Mouse (Mus musculus): ENCODE results near the gene Tmem59. TPM values are rescaled to one million over a fixed set of nuclear protein-coding genes. Genes with fewer than 3 reads are reported as not detected.

Gene Tmem59
- 387 and 390 TPM in 2 replicates for polyA plus RNA-seq (2014; fragmentation: Nextera tagmentation; extraction: Ambion mirVana)

GRCm38 (mm10) chr4:107178182-107178829 is at the start of gene Tmem59:
Tmem59 (plus strand) TSS chr4:107178399.
- peak; percentile 94 for ATAC-seq (ENCODE audit: low FRiP score)
- Histone ChIP-seq H3K4me1 (replicated peaks; ENCODE audit: control insufficient read depth, insufficient read depth, low read length) (no peaks in the 10 kb centered on the region), H3K9me3 (ENCODE audit: control insufficient read depth, low read length) (no peaks in the 10 kb centered on the region), H3K36me3 (ENCODE audit: control insufficient read depth, insufficient read depth, low read length) (no peaks in the 10 kb centered on the region), H3K4me3 (ENCODE audit: low read depth, low read length) (peak within 1 kb of the TSS; percentile 98), H3K27me3 (ENCODE audit: control insufficient read depth, insufficient read depth, low read length) (no peaks in the 10 kb centered on the region), H3K4me2 (replicated peaks; ENCODE audit: low read depth, low read length) (peak within 1 kb of the TSS; percentile 72), H3K9ac (ENCODE audit: low read depth, low read length) (peak within 1 kb of the TSS; percentile 94), H3K27ac (ENCODE audit: low read depth, low read length) (peak within 1 kb of the TSS; percentile 89)
- under 1% methylated on average over 45 of the region's 49 CpGs for WGBS
- DNase-seq (ENCODE audit: low spot score): peak; percentile 95

- Histone ChIP-seq H3K27ac (ENCODE audit: low read depth, low read length) (no peak overlapping the region), H3K9me3 (ENCODE audit: control insufficient read depth, low read length) (no peaks in the 10 kb centered on the region), H3K9ac (ENCODE audit: low read depth, low read length) (no peak overlapping the region), H3K27me3 (ENCODE audit: control insufficient read depth, insufficient read depth, low read length) (no peaks in the 10 kb centered on the region), H3K4me1 (replicated peaks; ENCODE audit: control insufficient read depth, insufficient read depth, low read length) (peaks cover 9% of the 10 kb centered on the region; the same call in 1 of the 2 replicates), H3K36me3 (ENCODE audit: control insufficient read depth, insufficient read depth, low read length) (no peaks in the 10 kb centered on the region), H3K4me2 (replicated peaks; ENCODE audit: low read depth, low read length) (no peak overlapping the region), H3K4me3 (ENCODE audit: low read depth, low read length) (no peak overlapping the region)
- DNase-seq (ENCODE audit: low spot score): no peak
- 73% methylated on average over 8 of the region's 8 CpGs for WGBS
- no peak for ATAC-seq (ENCODE audit: low FRiP score)
These were observed 48.8 kb upstream of the Tmem59 start for GRCm38 (mm10) chr4:107129373-107129772.

DNA sequence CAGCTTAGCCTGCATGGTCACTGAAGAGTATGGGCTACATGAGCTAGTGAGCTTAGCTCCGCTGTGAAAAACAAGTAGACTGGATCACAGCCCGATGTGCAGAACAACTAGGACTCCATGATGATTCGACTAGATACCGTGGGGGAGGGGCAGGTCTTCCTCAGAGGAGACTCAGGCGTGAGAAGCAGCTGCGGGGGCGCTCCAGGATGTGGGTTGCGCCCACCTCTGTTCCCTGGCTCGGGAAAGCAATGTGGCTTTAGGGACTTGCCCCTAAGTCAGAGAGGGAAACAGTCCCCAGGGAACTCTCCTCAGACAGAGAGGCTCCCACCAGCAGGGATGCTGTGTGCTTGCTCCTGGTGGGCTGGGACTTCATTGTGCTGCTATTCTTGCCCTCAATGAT is 47.7 kb upstream of the Tmem59 start:
- no peak overlapping the region for H3K4me2 ChIP-seq (replicated peaks; ENCODE audit: low read depth, low read length)
- H3K27me3 ChIP-seq (ENCODE audit: control insufficient read depth, insufficient read depth, low read length): no peaks in the 10 kb centered on the region
- H3K9ac ChIP-seq (ENCODE audit: low read depth, low read length): no peak overlapping the region
- 18% methylated on average over 9 of the region's 9 CpGs for WGBS
- H3K4me1 ChIP-seq (replicated peaks; ENCODE audit: control insufficient read depth, insufficient read depth, low read length): peaks cover 9% of the 10 kb centered on the region; the same call in 1 of the 2 replicates
- DNase-seq (ENCODE audit: low spot score) (peak; percentile 49), ATAC-seq (ENCODE audit: low FRiP score) (no peak)
- no peak overlapping the region for H3K27ac ChIP-seq (ENCODE audit: low read depth, low read length)
- no peaks in the 10 kb centered on the region for H3K36me3 ChIP-seq (ENCODE audit: control insufficient read depth, insufficient read depth, low read length)
- H3K4me3 ChIP-seq (ENCODE audit: low read depth, low read length): no peak overlapping the region
- H3K9me3 ChIP-seq (ENCODE audit: control insufficient read depth, low read length): no peaks in the 10 kb centered on the region

- no peak overlapping the region for H3K27ac ChIP-seq (ENCODE audit: low read depth, low read length)
- peaks cover 11% of the 10 kb centered on the region for H3K4me1 ChIP-seq (replicated peaks; ENCODE audit: control insufficient read depth, insufficient read depth, low read length)
- ATAC-seq (ENCODE audit: low FRiP score): no peak
- H3K4me2 ChIP-seq (replicated peaks; ENCODE audit: low read depth, low read length): no peak overlapping the region
- no peak overlapping the region for H3K9ac ChIP-seq (ENCODE audit: low read depth, low read length)
- DNase-seq (ENCODE audit: low spot score): no peak
- H3K27me3 ChIP-seq (ENCODE audit: control insufficient read depth, insufficient read depth, low read length): no peaks in the 10 kb centered on the region
- H3K4me3 ChIP-seq (ENCODE audit: low read depth, low read length): no peak overlapping the region
- WGBS: 99% methylated on average over 3 of the region's 3 CpGs
- H3K36me3 ChIP-seq (ENCODE audit: control insufficient read depth, insufficient read depth, low read length): no peaks in the 10 kb centered on the region
- H3K9me3 ChIP-seq (ENCODE audit: control insufficient read depth, low read length): no peaks in the 10 kb centered on the region
These were observed 43.3 kb upstream of the Tmem59 start for GRCm38 (mm10) chr4:107134891-107135290.

DNA sequence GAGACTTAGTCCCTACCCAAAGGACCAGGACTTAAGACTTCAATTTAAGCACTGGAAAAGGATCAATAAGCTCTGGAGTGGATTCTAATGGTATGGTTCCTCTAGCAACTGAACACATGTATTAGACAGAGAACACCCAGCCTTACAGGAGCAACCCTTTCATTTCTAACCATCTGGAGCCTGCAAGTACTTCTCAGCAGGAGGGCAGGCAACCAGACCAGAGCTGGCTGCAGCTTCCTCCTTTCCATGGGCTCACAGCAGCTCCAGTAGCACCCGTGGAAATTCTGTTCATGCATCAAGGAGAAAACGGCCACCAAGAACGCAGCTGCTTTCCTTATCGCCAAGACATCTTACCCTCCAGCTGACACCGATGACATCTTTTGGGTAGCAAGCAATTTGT is 42.5 kb upstream of the Tmem59 start:
- Histone ChIP-seq H3K27me3 (ENCODE audit: control insufficient read depth, insufficient read depth, low read length) (no peaks in the 10 kb centered on the region), H3K36me3 (ENCODE audit: control insufficient read depth, insufficient read depth, low read length) (no peaks in the 10 kb centered on the region), H3K27ac (ENCODE audit: low read depth, low read length) (no peak overlapping the region), H3K4me2 (replicated peaks; ENCODE audit: low read depth, low read length) (no peak overlapping the region), H3K9me3 (ENCODE audit: control insufficient read depth, low read length) (no peaks in the 10 kb centered on the region), H3K4me3 (ENCODE audit: low read depth, low read length) (no peak overlapping the region), H3K4me1 (replicated peaks; ENCODE audit: control insufficient read depth, insufficient read depth, low read length) (peaks cover 11% of the 10 kb centered on the region), H3K9ac (ENCODE audit: low read depth, low read length) (no peak overlapping the region)
- WGBS: 76% methylated on average over 5 of the region's 5 CpGs
- ATAC-seq (ENCODE audit: low FRiP score) (no peak), DNase-seq (ENCODE audit: low spot score) (no peak)

DNA sequence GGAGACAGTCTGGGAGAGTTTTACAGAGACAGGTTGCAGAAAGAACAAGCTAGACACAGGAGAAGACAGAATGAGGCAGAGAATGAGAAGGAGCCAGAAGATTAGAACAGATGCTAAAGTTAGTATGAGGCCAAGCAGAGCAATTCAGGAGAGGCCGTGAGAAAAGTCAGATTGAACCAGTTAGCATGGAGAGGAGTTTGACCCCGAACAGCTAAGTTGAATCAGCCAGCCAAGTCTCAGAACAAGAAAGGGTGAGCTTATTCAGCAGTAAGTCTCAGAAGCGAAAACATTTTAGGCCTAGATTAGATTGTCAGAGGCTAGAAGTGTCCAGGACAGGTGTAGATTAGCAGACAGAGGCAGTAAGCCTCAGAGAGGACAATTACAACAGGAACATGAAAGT is 41.7 kb upstream of the Tmem59 start:
- ATAC-seq (ENCODE audit: low FRiP score) (no peak), DNase-seq (ENCODE audit: low spot score) (no peak)
- Histone ChIP-seq H3K9me3 (ENCODE audit: control insufficient read depth, low read length) (no peaks in the 10 kb centered on the region), H3K36me3 (ENCODE audit: control insufficient read depth, insufficient read depth, low read length) (no peaks in the 10 kb centered on the region), H3K4me1 (replicated peaks; ENCODE audit: control insufficient read depth, insufficient read depth, low read length) (peaks cover 11% of the 10 kb centered on the region), H3K27me3 (ENCODE audit: control insufficient read depth, insufficient read depth, low read length) (no peaks in the 10 kb centered on the region), H3K4me3 (ENCODE audit: low read depth, low read length) (no peak overlapping the region), H3K27ac (ENCODE audit: low read depth, low read length) (no peak overlapping the region), H3K4me2 (replicated peaks; ENCODE audit: low read depth, low read length) (no peak overlapping the region), H3K9ac (ENCODE audit: low read depth, low read length) (no peak overlapping the region)
- 60% methylated on average over 3 of the region's 3 CpGs for WGBS

DNA sequence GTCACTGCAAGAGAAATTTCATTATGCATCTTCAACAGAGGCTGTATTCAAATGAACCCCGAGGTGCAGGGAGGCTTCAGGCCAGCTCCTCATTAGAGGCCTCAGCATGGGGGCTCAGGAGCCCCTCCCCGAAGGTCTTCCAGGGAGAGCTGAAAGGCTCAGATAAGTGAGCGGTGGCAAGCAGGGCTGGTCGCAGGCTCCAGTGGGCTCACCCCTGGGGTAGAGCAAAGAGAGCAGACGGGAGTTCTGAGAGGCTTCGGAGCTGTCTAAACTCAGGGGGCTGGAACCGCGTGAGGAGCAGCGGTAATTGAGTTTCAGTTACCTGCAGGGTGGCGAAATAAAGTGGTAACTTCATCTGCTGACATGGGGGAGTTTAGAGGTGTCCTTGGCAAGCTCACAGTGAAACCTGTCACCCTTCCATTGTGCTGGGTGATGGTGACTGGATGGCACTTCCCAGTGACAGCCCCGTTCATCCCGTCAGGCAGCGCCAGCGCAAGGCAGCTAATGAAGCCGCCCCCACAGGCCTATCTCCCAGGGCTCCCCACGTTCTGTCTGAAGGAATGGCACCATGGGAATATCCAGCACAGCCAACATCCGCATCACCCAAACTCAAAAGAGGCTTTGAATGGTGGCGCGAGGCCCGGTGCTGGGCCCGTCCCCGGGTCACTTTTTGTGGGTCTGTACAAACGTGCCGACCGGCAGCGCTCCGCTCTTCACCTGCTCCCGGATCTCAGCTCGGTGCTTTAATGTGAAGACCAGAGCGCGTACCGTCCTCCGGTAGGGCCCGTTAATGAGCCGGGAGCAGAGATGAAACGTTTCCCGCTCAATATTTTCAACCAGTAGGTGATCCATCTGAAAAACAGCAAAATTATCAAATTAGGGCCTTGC is 39.0 kb upstream of the Tmem59 start:
- DNase-seq (ENCODE audit: low spot score) (peak; percentile 35), ATAC-seq (ENCODE audit: low FRiP score) (peak; percentile 42; the same call in 1 of the 2 replicates)
- Histone ChIP-seq H3K36me3 (ENCODE audit: control insufficient read depth, insufficient read depth, low read length) (no peaks in the 10 kb centered on the region), H3K27me3 (ENCODE audit: control insufficient read depth, insufficient read depth, low read length) (no peaks in the 10 kb centered on the region), H3K4me1 (replicated peaks; ENCODE audit: control insufficient read depth, insufficient read depth, low read length) (peaks cover 11% of the 10 kb centered on the region), H3K27ac (ENCODE audit: low read depth, low read length) (no peak overlapping the region), H3K4me2 (replicated peaks; ENCODE audit: low read depth, low read length) (no peak overlapping the region), H3K4me3 (ENCODE audit: low read depth, low read length) (no peak overlapping the region), H3K9ac (ENCODE audit: low read depth, low read length) (no peak overlapping the region), H3K9me3 (ENCODE audit: control insufficient read depth, low read length) (no peaks in the 10 kb centered on the region)
- WGBS: 38% methylated on average over 37 of the region's 37 CpGs

DNA sequence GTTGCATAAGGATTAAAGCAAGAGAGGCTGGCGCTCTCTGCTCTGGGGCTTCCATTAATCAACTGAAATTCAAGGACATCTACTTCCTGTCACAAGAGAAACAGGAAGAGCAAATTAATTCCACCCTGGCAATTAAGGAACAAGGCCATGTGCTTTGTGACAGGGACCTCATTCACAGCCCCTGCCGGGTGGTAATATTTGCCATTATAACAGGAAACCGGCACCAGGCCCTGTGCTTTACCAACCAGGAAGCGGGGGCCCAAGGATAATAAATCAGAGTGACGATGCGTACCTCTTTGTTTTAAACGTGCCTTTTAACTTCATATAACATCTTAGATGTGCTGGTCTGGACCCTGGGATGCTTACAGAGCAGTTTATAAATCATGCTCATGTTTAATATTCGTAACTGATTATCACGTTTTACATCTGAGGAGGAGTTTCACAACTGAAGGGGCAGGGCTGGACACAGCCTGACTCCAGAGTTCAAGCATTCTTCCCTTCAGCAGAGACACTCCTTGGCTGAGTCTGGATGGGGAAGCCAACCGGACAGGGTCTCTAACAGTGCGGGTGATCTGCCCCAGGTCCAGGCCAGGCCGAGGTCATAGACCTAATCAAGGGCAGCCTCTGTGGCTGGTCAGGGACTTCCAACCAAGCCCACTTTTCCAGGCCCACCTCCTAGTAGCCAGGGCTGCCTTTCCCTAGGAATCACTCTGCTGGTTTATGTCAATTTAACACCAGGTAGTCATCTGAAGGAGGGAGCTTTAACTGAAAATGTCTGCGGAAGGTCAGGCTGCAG is 38.2 kb upstream of the Tmem59 start:
- Histone ChIP-seq H3K36me3 (ENCODE audit: control insufficient read depth, insufficient read depth, low read length) (no peaks in the 10 kb centered on the region), H3K9me3 (ENCODE audit: control insufficient read depth, low read length) (no peaks in the 10 kb centered on the region), H3K27me3 (ENCODE audit: control insufficient read depth, insufficient read depth, low read length) (no peaks in the 10 kb centered on the region), H3K4me1 (replicated peaks; ENCODE audit: control insufficient read depth, insufficient read depth, low read length) (peaks cover 11% of the 10 kb centered on the region), H3K27ac (ENCODE audit: low read depth, low read length) (peak overlapping the region; percentile 56; the same call in 1 of the 2 replicates), H3K4me3 (ENCODE audit: low read depth, low read length) (no peak overlapping the region), H3K9ac (ENCODE audit: low read depth, low read length) (no peak overlapping the region), H3K4me2 (replicated peaks; ENCODE audit: low read depth, low read length) (no peak overlapping the region)
- ATAC-seq (ENCODE audit: low FRiP score) (peak; percentile 26; the same call in 1 of the 2 replicates), DNase-seq (ENCODE audit: low spot score) (peak; percentile 27)
- 52% methylated on average over 13 of the region's 13 CpGs for WGBS

Data from hindbrain, embryonic 11.5 days (tissue).